ENCODE assay signal across 9 mouse cellular contexts in the genomic region with DNA sequence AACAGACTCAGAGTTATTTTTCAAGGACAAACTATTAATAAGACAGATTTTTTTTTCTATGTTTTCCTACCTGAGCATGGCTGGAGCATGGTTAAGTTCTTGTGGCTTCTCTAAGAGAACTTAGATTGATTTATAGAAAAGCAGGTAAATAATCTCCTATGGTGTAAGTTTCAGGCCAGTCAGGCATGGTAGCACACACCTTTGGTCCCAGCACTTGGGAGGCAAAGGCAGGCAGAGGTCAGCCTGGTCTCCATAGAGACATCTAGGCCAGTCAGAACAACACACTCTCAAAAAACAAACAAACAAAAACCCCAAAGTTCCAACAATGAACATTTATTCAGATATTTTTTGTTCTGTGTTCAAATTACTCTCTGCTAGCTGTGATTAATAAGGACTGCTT.
"Had no signal": no experiment of that assay in that cellular context is flagged by ENCODE, and none has a peak within 500 bp of the region (broad histone marks: within the 10 kb centered on the region; RNA-seq: fewer than 3 reads in every experiment).

No protein-coding gene starts in this region.

- H3K4me3 ChIP-seq: intestine, embryonic 15.5 days; layer of hippocampus, adult 2 months; limb, embryonic 15.5 days; midbrain, embryonic 13.5 days; stomach, embryonic 15.5 days had no signal

- H3K4me1 ChIP-seq: intestine, embryonic 15.5 days; limb, embryonic 15.5 days; midbrain, embryonic 13.5 days had no signal

- DNase-seq: lung, adult 18-20 months; right cerebral cortex, postnatal 14 days; thymus, postnatal 4 days had no signal

- ATAC-seq: intestine, embryonic 15.5 days; midbrain, embryonic 13.5 days had no signal

- H3K9me3 ChIP-seq: intestine, embryonic 15.5 days; limb, embryonic 15.5 days; midbrain, embryonic 13.5 days; stomach, embryonic 15.5 days had no signal

- H3K9ac ChIP-seq: intestine, embryonic 15.5 days; limb, embryonic 15.5 days; liver, embryonic 14.5 days; midbrain, embryonic 13.5 days; stomach, embryonic 15.5 days had no signal

- H3K27me3 ChIP-seq: intestine, embryonic 15.5 days; limb, embryonic 15.5 days; midbrain, embryonic 13.5 days; stomach, embryonic 15.5 days had no signal

- H3K36me3 ChIP-seq: intestine, embryonic 15.5 days; limb, embryonic 15.5 days; midbrain, embryonic 13.5 days; stomach, embryonic 15.5 days had no signal

- H3K27ac ChIP-seq: intestine, embryonic 15.5 days; layer of hippocampus, adult 2 months; limb, embryonic 15.5 days; liver, embryonic 14.5 days; midbrain, embryonic 13.5 days; stomach, embryonic 15.5 days had no signal

- H3K4me2 ChIP-seq: intestine, embryonic 15.5 days; limb, embryonic 15.5 days; midbrain, embryonic 13.5 days; stomach, embryonic 15.5 days had no signal
